Mouse (Mus musculus): Measurements from ENCODE around the gene Vmp1.

Gene Vmp1

DNA sequence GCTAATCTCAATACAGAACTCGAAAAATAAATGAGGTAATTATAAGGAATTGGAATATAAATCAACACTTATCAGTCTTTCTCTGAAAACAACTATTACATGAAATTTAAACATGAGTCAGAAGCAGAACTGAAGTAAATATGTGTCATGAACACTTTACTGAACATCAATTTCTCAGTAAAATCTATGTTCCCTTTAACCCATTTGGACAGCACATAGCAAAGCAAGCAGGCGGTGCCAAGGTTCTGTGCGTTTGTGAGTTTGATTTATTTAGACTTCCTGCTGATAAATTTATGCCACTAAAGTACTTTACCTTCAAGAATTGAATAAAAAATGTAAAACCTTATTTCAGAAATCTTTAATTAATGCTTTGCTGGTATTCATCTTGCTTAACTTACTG is 54.2 kb downstream of the Vmp1 start:
- DNase-seq, result no peak

- DNase-seq, result no peak
Measured at GRCm38 (mm10) chr11:86628448-86628847, 55.2 kb downstream of the Vmp1 start.

DNA sequence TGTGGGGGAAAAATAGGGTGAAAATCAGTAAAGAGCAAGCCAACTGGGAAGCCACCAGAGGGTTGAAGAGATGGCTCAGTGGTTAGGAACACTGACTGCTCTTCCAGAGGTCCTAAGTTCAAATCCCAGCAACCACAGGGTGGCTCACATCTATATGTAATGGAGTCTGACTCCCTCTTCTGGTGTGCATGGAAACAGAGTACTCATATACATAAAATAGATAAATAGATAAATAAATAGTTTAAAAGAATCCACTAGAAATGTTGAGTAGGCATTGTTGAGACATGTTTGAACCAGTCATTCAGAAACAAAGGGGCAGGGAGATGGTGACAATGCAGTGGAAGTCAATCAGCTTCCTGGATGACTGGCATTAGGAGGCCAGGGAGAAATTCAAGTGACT is 56.0 kb downstream of the Vmp1 start:
- no peak for DNase-seq

- no peak for DNase-seq
Measured at GRCm38 (mm10) chr11:86626714-86627113, 56.9 kb downstream of the Vmp1 start.

GRCm38 (mm10) chr11:86624237-86624941 is 59.2 kb downstream of the Vmp1 start:
- no peak for DNase-seq

DNA sequence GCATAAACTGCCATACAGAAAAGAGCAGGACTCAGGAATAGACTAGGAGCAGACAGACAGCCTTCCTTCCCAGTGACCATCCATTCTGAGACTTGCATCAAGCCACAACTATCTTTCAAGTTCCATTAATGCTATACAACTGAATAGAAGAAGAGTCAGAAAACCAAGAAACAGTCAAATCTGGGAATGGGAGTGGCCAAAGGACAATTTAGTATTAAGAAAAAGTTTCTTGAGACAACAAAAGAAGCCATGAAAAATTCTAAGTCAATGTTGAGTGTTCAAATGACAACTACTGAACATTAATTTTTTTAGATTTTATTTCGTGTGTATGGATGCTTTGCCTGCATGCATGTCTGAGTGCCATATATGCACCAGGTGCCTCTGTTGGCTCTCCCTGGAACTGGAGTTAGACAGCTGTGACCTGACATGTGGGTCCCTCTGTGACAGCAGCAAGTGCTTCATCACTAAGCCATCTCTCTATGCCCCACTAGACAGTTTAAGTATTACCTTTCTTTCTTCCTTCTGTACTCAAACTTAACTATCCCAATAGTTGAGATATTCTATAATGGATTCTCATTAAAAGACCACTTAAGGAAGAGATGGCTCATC is 60.1 kb downstream of the Vmp1 start:
- DNase-seq, result no peak

DNA sequence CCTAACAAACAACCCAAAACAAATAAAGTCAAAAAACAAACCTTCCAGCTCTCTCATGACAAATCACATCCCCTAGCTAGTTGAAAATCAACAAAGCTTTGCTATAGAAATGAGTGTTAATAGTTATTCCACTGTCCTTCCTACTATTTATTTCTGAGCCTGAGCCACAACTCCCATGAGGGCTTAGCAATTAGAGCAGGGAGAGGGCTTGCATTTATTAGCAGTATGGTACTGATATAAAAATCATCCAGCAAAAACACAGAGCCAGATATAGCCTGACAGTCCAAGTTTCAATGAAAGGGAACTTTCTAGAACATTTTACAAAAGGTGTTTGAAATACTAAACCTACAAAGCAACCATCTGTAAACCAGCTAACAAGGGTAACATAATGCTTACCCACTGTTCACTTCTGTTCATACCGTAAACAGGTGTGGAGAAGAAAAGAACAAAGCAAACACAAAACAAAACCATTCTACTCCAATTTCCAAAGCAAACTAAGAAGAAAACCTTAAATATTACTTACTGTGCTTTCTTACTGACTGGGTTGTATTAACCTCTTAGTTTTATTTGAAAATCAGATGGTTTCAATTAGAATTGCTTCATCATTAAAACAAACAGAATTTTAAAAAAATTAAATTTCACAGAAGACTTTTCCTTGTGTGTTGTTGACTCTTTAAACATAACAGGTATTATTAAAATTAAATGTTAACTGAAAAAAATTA is 61.3 kb downstream of the Vmp1 start:
- no peak for DNase-seq

DNA sequence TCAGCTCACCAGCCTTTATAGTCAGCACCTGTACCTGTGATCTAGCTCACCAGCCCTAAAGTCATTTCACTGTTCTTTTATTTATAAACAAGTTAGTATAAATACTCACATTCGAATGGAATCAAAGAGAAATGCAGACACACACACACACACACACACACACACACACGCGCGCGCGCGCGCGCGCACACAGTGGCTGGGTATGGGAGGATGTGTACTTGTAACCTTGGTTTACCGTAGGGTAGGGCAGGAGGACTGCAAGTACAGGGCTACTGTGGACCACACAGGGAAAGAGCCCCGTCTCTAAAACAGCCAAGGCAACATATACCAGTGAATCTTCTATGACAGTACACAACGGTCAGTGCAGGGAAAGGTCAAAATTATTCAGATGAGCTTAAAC is 62.5 kb downstream of the Vmp1 start:
- DNase-seq, result peak; percentile 12

GRCm38 (mm10) chr11:86618548-86619335 is 64.9 kb downstream of the Vmp1 start:
- no peak for DNase-seq

DNA sequence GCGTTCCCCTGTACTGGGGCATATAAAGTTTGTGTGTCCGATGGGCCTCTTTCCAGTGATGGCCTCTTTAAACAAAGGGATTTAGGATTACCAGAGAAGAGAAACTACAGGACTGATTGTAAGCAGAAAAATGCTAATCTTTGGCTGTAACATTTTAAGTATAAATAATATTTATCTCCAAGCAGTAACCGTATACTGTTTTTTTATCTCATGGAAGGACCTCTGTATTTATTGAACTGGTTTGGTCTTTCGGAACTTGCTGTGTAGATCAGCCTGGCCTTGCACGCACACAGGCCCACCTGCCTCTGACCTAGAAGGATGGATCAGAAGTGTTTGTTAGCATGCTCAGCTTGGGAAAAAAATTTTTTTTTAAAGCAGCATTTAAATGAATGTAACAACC is 69.0 kb downstream of the Vmp1 start:
- DNase-seq, result no peak

DNA sequence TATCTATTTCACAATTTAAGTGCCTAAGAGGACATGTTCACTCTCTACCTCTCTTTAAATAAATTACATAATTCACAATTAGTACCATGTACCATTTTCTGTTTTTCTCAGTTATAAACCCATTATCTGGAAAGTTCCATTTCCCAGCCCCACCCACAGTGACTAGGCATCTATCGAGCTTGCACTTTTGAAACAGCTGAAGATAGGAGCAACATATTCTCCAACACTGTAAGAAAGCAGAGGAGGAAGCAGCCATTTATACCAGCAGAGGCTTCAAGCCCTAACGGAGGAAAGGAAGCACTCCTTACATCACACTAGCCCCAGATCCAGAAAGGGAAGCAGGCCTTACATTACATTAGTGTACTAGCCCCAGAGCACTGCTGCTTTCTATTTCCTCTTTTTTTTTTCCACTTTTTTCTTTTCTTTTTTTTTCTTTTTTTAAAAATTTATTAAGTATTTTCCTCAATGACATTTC is 69.5 kb downstream of the Vmp1 start:
- DNase-seq, result no peak

- DNase-seq, result no peak
Measured at GRCm38 (mm10) chr11:86611991-86612390, 71.6 kb downstream of the Vmp1 start.

- DNase-seq, result no peak
Measured at GRCm38 (mm10) chr11:86610239-86610638, 73.4 kb downstream of the Vmp1 start.

- no peak for DNase-seq
Measured at GRCm38 (mm10) chr11:86607808-86608350, 75.8 kb downstream of the Vmp1 start.

DNA sequence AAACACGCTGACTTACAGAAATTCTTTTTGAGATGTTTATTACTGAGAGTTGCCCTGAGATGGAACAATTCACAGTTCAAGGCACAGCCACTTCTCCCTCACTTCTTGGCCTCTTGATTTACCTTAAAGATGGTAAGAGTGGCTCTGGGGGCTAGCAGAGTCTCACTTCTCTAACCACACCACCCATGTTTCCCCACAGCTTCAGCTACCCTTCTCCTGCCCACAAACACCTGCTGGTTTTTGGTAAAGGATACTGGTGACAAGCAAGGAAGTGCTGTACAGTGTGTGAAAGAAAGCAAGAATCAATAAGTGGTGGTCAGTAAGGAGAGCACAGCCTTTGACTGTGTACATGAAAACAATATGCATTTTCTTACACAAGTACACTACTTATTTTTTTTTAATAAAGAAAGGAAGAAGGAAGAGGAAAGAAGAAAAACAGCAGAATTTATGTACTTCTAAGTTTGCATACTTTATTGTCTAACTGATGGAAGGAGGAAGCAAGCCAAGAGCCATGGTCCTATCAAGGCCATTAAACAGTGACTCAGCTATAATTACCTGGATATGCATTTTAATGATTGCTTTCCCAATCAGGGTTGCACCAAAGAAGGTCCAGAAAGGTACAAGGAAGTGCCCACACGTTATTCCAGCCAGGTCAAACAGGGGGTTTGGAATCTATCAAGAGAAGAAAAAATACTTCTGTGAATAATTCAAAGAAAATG is 76.9 kb downstream of the Vmp1 start:
- no peak for DNase-seq

DNA sequence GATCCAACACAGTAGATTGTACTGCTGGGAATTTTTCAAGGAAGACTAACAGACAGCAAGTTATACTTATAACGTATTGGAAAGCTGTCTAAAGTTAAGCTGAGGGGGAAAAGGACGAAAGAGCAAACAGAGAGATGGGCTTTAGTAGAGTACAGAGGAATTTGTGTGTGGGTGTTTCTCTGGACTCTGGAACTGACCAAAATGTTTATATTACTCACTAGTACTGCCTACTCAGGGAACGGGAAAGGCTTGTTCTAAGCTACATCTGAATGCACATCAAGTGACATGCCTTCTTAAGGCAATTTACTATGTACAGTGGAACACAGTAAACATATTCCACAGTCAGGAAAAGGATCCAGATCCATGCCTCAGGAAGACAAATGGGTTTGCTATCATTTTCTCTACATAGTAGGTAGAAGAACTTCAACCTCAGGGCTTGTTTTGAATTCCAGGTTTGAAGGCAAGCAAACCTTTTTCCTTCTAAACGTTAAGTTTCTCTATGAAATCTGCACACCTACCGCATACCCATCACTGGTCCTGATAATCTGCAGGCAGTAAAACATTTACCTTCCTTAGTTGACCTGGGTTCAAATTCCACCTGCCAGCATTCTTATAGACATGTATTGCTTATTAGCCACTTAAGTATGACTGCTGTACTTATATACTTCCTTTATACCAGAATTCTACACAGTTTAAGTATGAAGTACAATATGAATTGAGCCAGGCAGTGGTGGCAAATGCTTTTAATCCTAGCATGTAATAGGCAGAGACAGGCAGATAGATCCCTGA is 78.7 kb downstream of the Vmp1 start:
- DNase-seq, result no peak

GRCm38 (mm10) chr11:86604289-86604688 is 79.3 kb downstream of the Vmp1 start:
- DNase-seq, result no peak

DNA sequence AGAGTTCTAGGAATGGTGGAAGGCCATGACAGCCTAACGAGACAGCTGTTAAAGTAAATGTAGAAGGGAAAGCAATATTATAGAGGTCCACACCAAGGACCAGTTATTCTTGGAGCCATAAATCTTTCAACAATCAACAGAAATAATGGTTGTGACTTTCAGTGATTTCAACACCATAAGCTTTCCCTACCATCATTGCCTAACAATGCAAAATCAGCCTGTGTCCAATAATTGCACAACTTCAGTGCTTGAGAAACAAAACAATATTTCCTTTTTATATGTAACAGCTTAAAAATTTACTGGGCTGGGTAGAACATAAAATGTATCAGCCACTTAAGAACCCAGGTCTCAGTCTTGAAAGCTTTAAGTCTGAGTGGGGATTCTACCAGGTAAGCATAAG is 79.9 kb downstream of the Vmp1 start:
- no peak for DNase-seq

DNA sequence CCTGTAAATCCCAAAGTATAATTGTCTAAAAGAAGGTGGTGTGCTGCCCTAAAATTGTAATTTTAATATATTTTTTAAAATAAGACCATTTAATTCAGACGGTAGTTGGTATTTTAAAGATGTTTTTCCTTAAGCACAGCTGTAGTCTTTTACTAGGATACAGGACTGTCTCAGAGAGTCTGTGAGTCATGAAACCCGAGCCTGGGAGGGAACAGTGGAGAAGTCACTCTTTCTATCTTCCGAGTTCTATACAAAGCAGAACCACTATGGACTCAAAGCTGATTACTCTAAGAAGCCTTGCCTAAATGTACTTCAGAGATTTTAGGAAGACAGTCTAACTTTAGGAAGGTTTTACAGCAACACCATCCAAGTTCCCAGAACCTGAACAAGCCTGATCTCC is 81.5 kb downstream of the Vmp1 start:
- DNase-seq, result no peak

DNA sequence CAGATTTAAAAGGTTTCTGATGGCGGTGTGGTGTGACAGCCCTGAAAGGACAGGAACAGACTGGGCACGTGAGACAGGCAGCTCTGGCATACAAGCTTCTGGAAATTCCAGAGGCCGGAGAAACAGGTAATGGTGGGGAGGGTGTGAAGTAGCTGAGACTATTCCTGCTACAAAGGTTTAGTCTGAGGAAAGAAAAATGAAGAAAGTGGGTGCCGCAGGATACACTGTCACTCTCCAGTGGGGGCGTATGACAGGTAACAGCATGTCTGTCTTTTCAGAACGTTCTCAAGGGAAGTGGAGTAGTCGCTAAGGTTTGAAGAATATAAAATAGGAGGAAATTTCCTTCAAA is 83.5 kb downstream of the Vmp1 start:
- DNase-seq, result no peak

GRCm38 (mm10) chr11:86599378-86600208 is 84.0 kb downstream of the Vmp1 start:
- no peak for DNase-seq

Data from right cerebral cortex, postnatal 4 days (tissue).